Mouse (Mus musculus): ENCODE data around the gene Ncam1. TPM values are rescaled to one million over a fixed set of nuclear protein-coding genes. Genes with fewer than 3 reads are reported as not detected.

Gene Ncam1
- total and polyA plus RNA-seq, 3 experiments: 0.08 TPM; not detected in 2

DNA sequence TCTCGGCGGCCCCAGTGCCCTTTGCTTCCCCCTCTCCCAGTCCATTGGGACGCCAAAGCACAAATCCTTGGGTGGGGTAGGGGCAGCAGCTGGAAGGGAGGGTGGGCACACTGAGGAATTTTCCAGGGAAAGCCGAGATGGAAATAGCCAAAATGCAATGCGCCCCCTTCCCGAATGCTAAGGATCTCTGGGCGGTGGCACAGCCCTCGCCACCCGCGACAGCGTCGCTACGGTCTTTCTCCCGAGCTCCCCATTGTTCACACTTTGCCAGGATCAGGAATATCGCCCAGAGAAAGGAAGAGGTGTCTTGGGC, 1.3 kb downstream of the Ncam1 start:
- no peaks in the 10 kb centered on the region for H3K4me1 ChIP-seq (ENCODE audit: control insufficient read depth in 1 of 2, insufficient read depth in 2 of 2)
- H3K4me3 ChIP-seq (replicated peaks in 1 of 3; ENCODE audit: low read depth in 2 of 3, low read length in 2 of 3, poor library complexity in 1 of 3): no peak overlapping the region
- no peaks in the 10 kb centered on the region for H3K36me3 ChIP-seq (replicated peaks in 1 of 2; ENCODE audit: control insufficient read depth in 1 of 2, insufficient read depth in 1 of 2, low read length in 1 of 2)
- no peaks in the 10 kb centered on the region for H3K79me2 ChIP-seq (replicated peaks; ENCODE audit: control insufficient read depth, extremely low read depth, insufficient read depth, poor library complexity, severe bottlenecking)
- no peak overlapping the region for H3K4me2 ChIP-seq (ENCODE audit: insufficient read depth, low read depth, poor library complexity, severe bottlenecking)
- DNase-seq (ENCODE audit: extremely low read depth): no peak
- dilution Hi-C loops (cut with MboI; ENCODE audit: extremely low pct_ligation_motif_present, extremely low pct_unique_long_range_greater_than_20kb, low sequenced_read_pairs) (no loop called here), in situ Hi-C loops (cut with MboI; ENCODE audit: low pct_ligation_motif_present, low pct_unique_long_range_greater_than_20kb, low sequenced_read_pairs) (no loop called here)
- no peak for TF ChIP-seq CTCF (conservative IDR thresholded peaks at IDR 0.05 in 1 of 2, IDR thresholded peaks at IDR 0.05 in 1 of 2; ENCODE audit: low read depth in 2 of 2, low read length in 2 of 2)
- TF ChIP-seq MEF2A (IDR thresholded peaks at IDR 0.05; ENCODE audit: borderline replicate concordance, low read depth, low read length): no peak
- TF ChIP-seq ZC3H11A (IDR thresholded peaks at IDR 0.05; ENCODE audit: low read depth, low read length): no peak
- TF ChIP-seq USF2 (conservative IDR thresholded peaks at IDR 0.05; ENCODE audit: low read depth, low read length): no peak
- no peak for TF ChIP-seq TCF12 (IDR thresholded peaks at IDR 0.05; ENCODE audit: low read depth, low read length)
- TF ChIP-seq SIN3A (IDR thresholded peaks at IDR 0.05; ENCODE audit: low read length): no peak
- no peak for TF ChIP-seq MXI1 (IDR thresholded peaks at IDR 0.05; ENCODE audit: low read depth, low read length)
- no peak for TF ChIP-seq SMC3 (IDR thresholded peaks at IDR 0.05; ENCODE audit: low read depth, low read length)
- TF ChIP-seq ZNF384 (IDR thresholded peaks at IDR 0.05; ENCODE audit: low read depth, low read length): no peak
- no peak for TF ChIP-seq MAX (IDR thresholded peaks at IDR 0.05; ENCODE audit: low read length)
- TF ChIP-seq MYC (IDR thresholded peaks at IDR 0.05; ENCODE audit: low read depth, low read length): no peak
- no peak for TF ChIP-seq PAX5 (IDR thresholded peaks at IDR 0.05; ENCODE audit: low read length)
- TF ChIP-seq IRF4 (IDR thresholded peaks at IDR 0.05; ENCODE audit: low read depth, low read length): no peak
- no peak for TF ChIP-seq MAFK (IDR thresholded peaks at IDR 0.05; ENCODE audit: insufficient replicate concordance, low read length)
- TF ChIP-seq HCFC1 (IDR thresholded peaks at IDR 0.05; ENCODE audit: low read depth, low read length): no peak
- no peak for TF ChIP-seq BHLHE40 (IDR thresholded peaks at IDR 0.05; ENCODE audit: low read depth, low read length)
- no peak for TF ChIP-seq CHD2 (IDR thresholded peaks at IDR 0.05; ENCODE audit: low read length)
- TF ChIP-seq UBTF (IDR thresholded peaks at IDR 0.05; ENCODE audit: low read depth, low read length): no peak
- H3K9ac ChIP-seq (ENCODE audit: insufficient read depth, low read depth): no peak overlapping the region
- no peak overlapping the region for H3K27ac ChIP-seq (ENCODE audit: insufficient read depth, low read depth)
- peaks cover 2% of the 10 kb centered on the region for H3K9me3 ChIP-seq (replicated peaks; ENCODE audit: low read length)
- peaks cover 6% of the 10 kb centered on the region for H3K27me3 ChIP-seq (replicated peaks)

DNA sequence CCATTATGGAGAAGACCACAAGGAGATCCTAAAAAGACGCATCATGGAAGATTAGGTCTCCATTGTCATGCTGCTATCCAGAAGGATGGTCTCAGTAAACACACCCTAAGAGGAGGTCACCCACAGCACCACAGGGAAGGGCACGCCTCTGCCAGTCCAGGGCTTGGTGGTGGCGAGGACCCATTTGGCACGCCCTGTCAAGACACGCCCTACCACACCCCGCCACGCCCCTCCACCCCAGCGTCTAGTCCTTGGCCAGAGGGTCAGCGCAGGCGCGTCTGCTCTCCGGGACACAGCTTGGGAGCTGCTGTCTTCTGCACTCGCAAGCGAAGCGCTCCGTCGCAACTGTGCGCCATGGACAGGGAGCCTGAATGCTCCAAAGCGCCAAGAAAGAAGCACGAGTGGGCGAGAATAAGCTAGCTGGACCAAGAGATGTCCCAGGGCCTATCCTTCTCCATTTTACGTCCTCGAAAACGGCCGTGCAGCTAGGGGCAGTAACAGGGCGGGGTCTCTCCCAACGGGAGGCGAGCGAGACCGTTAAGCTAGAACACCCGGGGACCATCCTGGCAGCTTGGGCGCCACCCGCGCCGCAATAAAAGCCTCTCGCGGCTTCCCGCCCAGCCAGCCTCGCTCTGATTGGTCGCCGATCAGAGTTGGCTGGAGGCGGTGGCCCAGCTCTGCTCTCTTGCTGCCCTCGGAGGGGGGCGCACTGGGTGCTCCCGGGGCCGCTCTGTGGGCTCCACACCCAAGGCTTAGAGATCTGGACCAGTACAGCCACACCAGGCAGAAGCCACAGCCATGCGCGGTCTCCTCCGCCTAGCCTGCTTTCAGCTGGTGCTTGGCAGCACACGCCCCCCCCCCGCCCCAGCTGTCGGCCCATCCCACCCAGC, 1.9 kb downstream of the Ncam1 start:
- no peak overlapping the region for H3K4me3 ChIP-seq (replicated peaks in 1 of 3; ENCODE audit: low read depth in 2 of 3, low read length in 2 of 3, poor library complexity in 1 of 3)
- no peak overlapping the region for H3K9ac ChIP-seq (ENCODE audit: insufficient read depth, low read depth)

More for the DNA sequence above, 1.9 kb downstream of the Ncam1 start:
- Histone ChIP-seq H3K27ac (ENCODE audit: insufficient read depth, low read depth) (no peak overlapping the region), H3K27me3 (replicated peaks) (peaks cover 2% of the 10 kb centered on the region), H3K4me1 (ENCODE audit: control insufficient read depth in 1 of 2, insufficient read depth in 2 of 2) (no peaks in the 10 kb centered on the region), H3K36me3 (replicated peaks in 1 of 2; ENCODE audit: control insufficient read depth in 1 of 2, insufficient read depth in 1 of 2, low read length in 1 of 2) (no peaks in the 10 kb centered on the region), H3K79me2 (replicated peaks; ENCODE audit: control insufficient read depth, extremely low read depth, insufficient read depth, poor library complexity, severe bottlenecking) (no peaks in the 10 kb centered on the region), H3K9me3 (replicated peaks; ENCODE audit: low read length) (peaks cover 2% of the 10 kb centered on the region), H3K4me2 (ENCODE audit: insufficient read depth, low read depth, poor library complexity, severe bottlenecking) (no peak overlapping the region)
- dilution Hi-C loops (cut with MboI; ENCODE audit: extremely low pct_ligation_motif_present, extremely low pct_unique_long_range_greater_than_20kb, low sequenced_read_pairs): no loop called here
- TF ChIP-seq UBTF (IDR thresholded peaks at IDR 0.05; ENCODE audit: low read depth, low read length) (no peak), MYC (IDR thresholded peaks at IDR 0.05; ENCODE audit: low read depth, low read length) (no peak), CTCF (conservative IDR thresholded peaks at IDR 0.05 in 1 of 2, IDR thresholded peaks at IDR 0.05 in 1 of 2; ENCODE audit: low read depth in 2 of 2, low read length in 2 of 2) (no peak), USF1 (IDR thresholded peaks at IDR 0.05; ENCODE audit: low read depth, low read length) (no peak), CHD1 (IDR thresholded peaks at IDR 0.05; ENCODE audit: low read depth, low read length) (no peak)
- in situ Hi-C loops (cut with MboI; ENCODE audit: low pct_ligation_motif_present, low pct_unique_long_range_greater_than_20kb, low sequenced_read_pairs): no loop called here
- no peak for DNase-seq (ENCODE audit: extremely low read depth)
